Mouse (Mus musculus) kidney, adult 2 months (tissue): ENCODE measurements at regions not wholly inside any gene's neighbourhood (a gene's known extent, or its start where the extent isn't known, plus 50 kb on each side); places are given as distances from the start of the nearest gene placed in this dataset.

ENCODE experiments used
- CTCF ChIP-seq: fragments of 200-500 bp; conservative IDR thresholded peaks from 2 replicates; pipeline ENCODE4 v1.5.1; 2011; ENCODE audit warnings: low read depth, mild to moderate bottlenecking, control low read depth, low read length, moderate library complexity, mixed read lengths; ENCODE audit not compliant: insufficient read depth, insufficient read length
- POLR2A ChIP-seq: fragments of 200-500 bp; IDR thresholded peaks from one replicate; pipeline ENCODE4 v1.6.1; 2011; ENCODE audit warnings: low read depth, low read length, control low read depth

GRCm38 (mm10) chr1:193636451-193636850 is 266.4 kb upstream of the Camk1g start:
- TF ChIP-seq POLR2A = no peak
- no peak for TF ChIP-seq CTCF
